8 mouse cellular contexts compared by ENCODE assay signal in genomic region chr7:16746093-16746492, GRCm38 (mm10). TPM values are rescaled to one million over a fixed set of nuclear protein-coding genes. Genes with fewer than 3 reads are reported as not detected.
A peak's percentile ranks its signal among the peaks of the same experiment; 100 is the strongest.
DNase-seq lines count a peak whose midpoint lies in the region; ATAC-seq and TF ChIP-seq lines count a peak whose summit lies in the region.

No protein-coding gene starts in this region.

- H3K4me1 ChIP-seq in liver, postnatal 0 days (ENCODE audit: insufficient read depth), result no peaks in the 10 kb centered on the region

- DNase-seq in right cerebral cortex, adult 18-20 months, result peak; percentile 54
- DNase-seq in right cerebral cortex, postnatal 14 days, result no peak
- DNase-seq in adrenal gland, postnatal 14 days, result peak; percentile 72
- DNase-seq in kidney, adult 9 months, result peak; percentile 62
- DNase-seq in liver, postnatal 0 days, result peak; percentile 67
- no peak for DNase-seq in frontal cortex, postnatal 25 days (ENCODE audit: low spot score in 2 of 2)

- peaks cover 49% of the 10 kb centered on the region for H3K36me3 ChIP-seq in liver, postnatal 0 days (replicated peaks; ENCODE audit: insufficient read depth, low read length)

- no peak overlapping the region for H3K4me3 ChIP-seq in liver, postnatal 0 days (ENCODE audit: low read depth, low read length)

- H3K9ac ChIP-seq in liver, postnatal 0 days (replicated peaks), result no peak overlapping the region

- H3K9me3 ChIP-seq in liver, postnatal 0 days (ENCODE audit: low read length), result no peaks in the 10 kb centered on the region

- TF ChIP-seq EP300 in liver, postnatal 0 days (IDR thresholded peaks at IDR 0.05; ENCODE audit: low read depth), result no peak

- 64% methylated on average over 3 of the region's 3 CpGs for WGBS in liver, postnatal 0 days (ENCODE audit: insufficient replicate concordance)

- H3K27ac ChIP-seq in liver, postnatal 0 days (ENCODE audit: low read depth), result no peak overlapping the region

- H3K4me2 ChIP-seq in liver, postnatal 0 days (ENCODE audit: low read depth, low read length), result no peak overlapping the region

- no peaks in the 10 kb centered on the region for H3K27me3 ChIP-seq in liver, postnatal 0 days (ENCODE audit: insufficient read depth, low read length)

- ATAC-seq in erythroid progenitor cell, adult 5-6 weeks (replicated peaks; ENCODE audit: low FRiP score, poor library complexity, severe bottlenecking), result 0 out of 2 replicates have a peak, but pooled peaks have one; percentile 48
- ATAC-seq in liver, postnatal 0 days, result peak; percentile 49; the same call in 1 of the 2 replicates
- peak; percentile 50; the same call in 1 of the 2 replicates for ATAC-seq in neutrophil, adult 5-6 weeks (ENCODE audit: extremely low read depth, insufficient number of reproducible peaks, low FRiP score, poor library complexity, severe bottlenecking)

- TF ChIP-seq CTCF in liver, postnatal 0 days (IDR thresholded peaks at IDR 0.05; ENCODE audit: low read depth), result peak; percentile 90

RNA-seq across cellular contexts. Expression of gene Ap2s1, which starts 7.9 kb away (rescaled TPM):
- total RNA-seq in adrenal gland, postnatal 14 days (2021), result 130 and 147 TPM in 2 replicates
- total RNA-seq in erythroid progenitor cell, adult 5-6 weeks (2015; ENCODE audit: low replicate concordance), result 74.2 and 106 TPM in 2 replicates
- total RNA-seq in erythroid progenitor cell, adult 5-6 weeks (2017; ENCODE audit: low replicate concordance), result 27.9 and 47.0 TPM in 2 replicates
- polyA plus RNA-seq in liver, postnatal 0 days (2015; fragmentation: Nextera tagmentation; extraction: Ambion mirVana), result 151 and 153 TPM in 2 replicates
- total RNA-seq in neutrophil, adult 5-6 weeks (2017), result 40.2 and 47.9 TPM in 2 replicates

RNA-seq across cellular contexts. Expression of gene Ceacam9, which starts 24.4 kb away (rescaled TPM):
- total RNA-seq in adrenal gland, postnatal 14 days (2021), result not detected in 2 replicates
- not detected in 2 replicates for total RNA-seq in erythroid progenitor cell, adult 5-6 weeks (2015; ENCODE audit: low replicate concordance)
- total RNA-seq in erythroid progenitor cell, adult 5-6 weeks (2017; ENCODE audit: low replicate concordance), result not detected in 2 replicates
- not detected in 2 replicates for polyA plus RNA-seq in liver, postnatal 0 days (2015; fragmentation: Nextera tagmentation; extraction: Ambion mirVana)
- not detected in 2 replicates for total RNA-seq in neutrophil, adult 5-6 weeks (2017)

RNA-seq across cellular contexts. Expression of gene Slc1a5, which starts 35.0 kb away (rescaled TPM):
- total RNA-seq in adrenal gland, postnatal 14 days (2021), result 120 and 160 TPM in 2 replicates
- total RNA-seq in erythroid progenitor cell, adult 5-6 weeks (2015; ENCODE audit: low replicate concordance), result 596 and 609 TPM in 2 replicates
- total RNA-seq in erythroid progenitor cell, adult 5-6 weeks (2017; ENCODE audit: low replicate concordance), result 412 and 455 TPM in 2 replicates
- polyA plus RNA-seq in liver, postnatal 0 days (2015; fragmentation: Nextera tagmentation; extraction: Ambion mirVana), result 43.9 and 44.8 TPM in 2 replicates
- 119 and 128 TPM in 2 replicates for total RNA-seq in neutrophil, adult 5-6 weeks (2017)

Comparison
In these comparisons a context has a peak if more than half of its experiments do, and no peak if none do; other contexts are left out.
1. DNase-seq: peak in right cerebral cortex, adult 18-20 months (single experiment), adrenal gland, postnatal 14 days (single experiment), kidney, adult 9 months (single experiment) and liver, postnatal 0 days (single experiment); none in right cerebral cortex, postnatal 14 days (single experiment) and frontal cortex, postnatal 25 days (0 of 2).
2. Peak in every context shown above with its lines, with median percentiles within 50 percentile points of each other: ATAC-seq.